Mouse (Mus musculus) right cerebral cortex, postnatal 14 days (tissue): ENCODE results near the gene Cdc14b.

Experiments used
- DNase-seq: peaks from one replicate; pipeline ENCODE4 v3.0.0; 2022

Gene Cdc14b

GRCm38 (mm10) chr13:64233139-64233538 is 42.0 kb downstream of the Cdc14b start:
- no peak for DNase-seq

GRCm38 (mm10) chr13:64226725-64227124 is 48.4 kb downstream of the Cdc14b start:
- no peak for DNase-seq

- no peak for DNase-seq
Observed at GRCm38 (mm10) chr13:64225738-64226137, 49.4 kb downstream of the Cdc14b start.

- no peak for DNase-seq
Observed at GRCm38 (mm10) chr13:64214891-64215290, 60.2 kb downstream of the Cdc14b start.

- no peak for DNase-seq
Observed at GRCm38 (mm10) chr13:64211995-64212603, 63.0 kb downstream of the Cdc14b start.

- DNase-seq, result no peak
Observed at GRCm38 (mm10) chr13:64208146-64208545, 66.9 kb downstream of the Cdc14b start.

GRCm38 (mm10) chr13:64205186-64205585 is 69.9 kb downstream of the Cdc14b start:
- no peak for DNase-seq

GRCm38 (mm10) chr13:64204726-64205125 is 70.4 kb downstream of the Cdc14b start:
- DNase-seq, result no peak

GRCm38 (mm10) chr13:64200911-64201310 is 74.2 kb downstream of the Cdc14b start:
- DNase-seq, result no peak

GRCm38 (mm10) chr13:64198310-64198709 is 76.8 kb downstream of the Cdc14b start:
- no peak for DNase-seq

GRCm38 (mm10) chr13:64197899-64198298 is 77.2 kb downstream of the Cdc14b start:
- DNase-seq, result no peak

- DNase-seq, result no peak
Observed at GRCm38 (mm10) chr13:64187065-64187464, 88.0 kb downstream of the Cdc14b start.

- no peak for DNase-seq
Observed at GRCm38 (mm10) chr13:64186516-64186915, 88.6 kb downstream of the Cdc14b start.

GRCm38 (mm10) chr13:64185586-64185985 is 89.5 kb downstream of the Cdc14b start:
- DNase-seq, result no peak

GRCm38 (mm10) chr13:64185176-64185575 is 89.9 kb downstream of the Cdc14b start:
- no peak for DNase-seq

- DNase-seq, result no peak
Observed at GRCm38 (mm10) chr13:64184361-64184760, 90.7 kb downstream of the Cdc14b start.

- DNase-seq, result no peak
Observed at GRCm38 (mm10) chr13:64183583-64183982, 91.5 kb downstream of the Cdc14b start.

GRCm38 (mm10) chr13:64182091-64182490 is 93.0 kb downstream of the Cdc14b start:
- no peak for DNase-seq

GRCm38 (mm10) chr13:64180888-64181287 is 94.2 kb downstream of the Cdc14b start:
- peak; percentile 64 for DNase-seq

- DNase-seq, result no peak
Observed at GRCm38 (mm10) chr13:64180300-64180699, 94.8 kb downstream of the Cdc14b start.

- DNase-seq, result no peak
Observed at GRCm38 (mm10) chr13:64178746-64179652, 96.1 kb downstream of the Cdc14b start.

- no peak for DNase-seq
Observed at GRCm38 (mm10) chr13:64178000-64178399, 97.1 kb downstream of the Cdc14b start.

GRCm38 (mm10) chr13:64169746-64170145 is 105.3 kb downstream of the Cdc14b start:
- DNase-seq, result no peak

GRCm38 (mm10) chr13:64163147-64163715 is 111.9 kb downstream of the Cdc14b start:
- no peak for DNase-seq
